Mouse (Mus musculus): Measurements from ENCODE around the gene Tet2.

DNA sequence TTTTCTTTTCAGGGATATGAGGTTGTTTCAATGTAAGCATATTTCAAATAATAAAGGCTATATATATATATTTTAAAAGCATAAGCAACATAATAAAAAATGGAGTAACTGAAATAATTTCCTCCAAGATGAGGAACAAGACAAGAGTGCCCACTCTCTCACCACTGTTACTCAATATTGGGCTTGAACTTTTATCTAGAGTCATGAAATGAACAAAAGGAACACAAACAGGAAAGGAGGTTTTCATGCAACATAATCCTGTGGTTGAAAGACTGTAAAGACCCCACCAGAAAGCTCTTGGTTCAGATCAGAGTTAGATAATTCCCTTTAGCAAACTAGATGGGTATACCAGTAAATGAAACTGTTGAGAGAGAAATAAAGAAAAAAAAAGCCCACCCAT lies 121.9 kb downstream of the Tet2 start:
- TF ChIP-seq POLR2A (IDR thresholded peaks at IDR 0.05; ENCODE audit: control insufficient read depth in 1 of 2, insufficient read depth in 1 of 2, low read depth in 1 of 2, low read length in 2 of 2, poor library complexity in 1 of 2) (no peak), EP300 (IDR thresholded peaks at IDR 0.05; ENCODE audit: low read depth in 1 of 2, low read length in 2 of 2) (no peak), CTCF (IDR thresholded peaks at IDR 0.05 in 2 of 3, conservative IDR thresholded peaks at IDR 0.05 in 1 of 3; ENCODE audit: control insufficient read depth in 1 of 3, insufficient read depth in 1 of 3, low read depth in 2 of 3, low read length in 3 of 3, poor library complexity in 1 of 3, severe bottlenecking in 1 of 3) (no peak), MAZ (IDR thresholded peaks at IDR 0.05; ENCODE audit: low read depth, low read length) (no peak), ELF1 (IDR thresholded peaks at IDR 0.05; ENCODE audit: low read depth, low read length) (no peak), SMC3 (IDR thresholded peaks at IDR 0.05; ENCODE audit: low read depth, low read length) (no peak), NRF1 (IDR thresholded peaks at IDR 0.05; ENCODE audit: insufficient read depth, low read depth, low read length, poor library complexity, severe bottlenecking) (no peak), POLR2AphosphoS2 (IDR thresholded peaks at IDR 0.05; ENCODE audit: low read length) (no peak), GABPA (IDR thresholded peaks at IDR 0.05; ENCODE audit: low read depth, low read length) (no peak), MAFK (IDR thresholded peaks at IDR 0.05; ENCODE audit: borderline replicate concordance, low read depth, low read length) (no peak)
